Mouse (Mus musculus) activated CD4-positive, CD25-positive, alpha-beta regulatory T cell, adult 4 months (primary cell): ENCODE measurements around the gene Moap1. TPM values are rescaled to one million over a fixed set of nuclear protein-coding genes. Genes with fewer than 3 reads are reported as not detected.
A peak's percentile ranks its signal among the peaks of the same experiment; 100 is the strongest.

Experiments used
- ATAC-seq: one replicate; pipeline ENCODE4 v1.8.0; 2017
- polyA plus RNA-seq, 2 experiments: library from polyadenylated mRNA; unstranded; fragments of 100-300 nt; shearing (Covaris generic); gene quantifications; one replicate each; pipeline ENCODE4 v1.2.1; 2017

Moap1 gene
- polyA plus RNA-seq = 1 to 10 TPM; 6.5 to 8.3 TPM

DNA sequence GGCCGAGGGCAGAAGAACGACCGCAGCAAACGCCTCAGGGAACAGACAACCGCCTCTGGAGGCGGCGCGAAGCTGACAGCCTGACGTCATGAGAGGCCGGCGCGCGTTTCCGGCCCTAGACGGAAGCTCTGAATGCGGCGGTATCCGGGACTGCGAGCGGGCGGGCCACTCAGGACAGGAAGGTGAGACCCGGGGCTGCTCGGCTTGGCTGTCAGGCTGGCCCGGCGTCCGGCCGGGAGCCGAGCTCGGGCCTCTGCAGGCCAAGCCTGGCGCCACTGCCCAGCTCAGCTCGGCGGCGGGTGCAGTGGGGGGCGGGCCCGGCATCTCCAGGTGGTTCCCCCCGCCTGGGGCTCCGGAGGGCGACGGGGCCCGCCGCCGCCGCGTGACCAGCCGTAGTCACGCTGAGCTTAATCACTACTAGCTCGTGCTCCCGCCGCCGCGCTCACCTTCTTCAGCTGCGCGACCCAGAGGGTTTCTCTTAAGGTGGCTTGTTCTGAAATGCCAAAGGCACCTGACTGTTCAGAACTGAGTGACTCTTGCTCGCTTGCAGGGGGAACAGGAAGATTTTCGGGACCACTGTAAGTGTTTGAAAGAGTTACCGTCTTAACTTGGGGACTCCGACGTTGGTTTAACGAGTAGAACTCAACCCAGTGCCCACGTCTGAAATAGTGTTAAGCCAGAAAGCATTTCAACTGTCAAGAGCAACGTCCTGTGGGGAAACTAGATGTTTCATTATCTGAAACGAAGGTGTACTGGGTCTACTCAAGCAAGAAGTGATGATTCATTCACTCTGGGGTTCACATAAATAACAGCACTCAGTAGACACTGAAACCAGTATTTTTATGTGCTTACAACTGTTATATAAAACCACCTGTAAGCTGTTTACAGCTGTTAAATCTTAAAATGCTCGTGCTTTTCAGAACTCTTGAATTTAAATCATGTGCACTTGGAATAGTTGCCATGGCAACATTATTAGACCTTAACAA is at the start of gene Moap1, which contains the start of gene Tmem251:
Moap1 (minus strand) TSS at position 73 of the 986 bp plus-strand sequence.
Tmem251 (plus strand) TSS at position 174 of the 986 bp plus-strand sequence.
- peak; percentile 88 for ATAC-seq

DNA sequence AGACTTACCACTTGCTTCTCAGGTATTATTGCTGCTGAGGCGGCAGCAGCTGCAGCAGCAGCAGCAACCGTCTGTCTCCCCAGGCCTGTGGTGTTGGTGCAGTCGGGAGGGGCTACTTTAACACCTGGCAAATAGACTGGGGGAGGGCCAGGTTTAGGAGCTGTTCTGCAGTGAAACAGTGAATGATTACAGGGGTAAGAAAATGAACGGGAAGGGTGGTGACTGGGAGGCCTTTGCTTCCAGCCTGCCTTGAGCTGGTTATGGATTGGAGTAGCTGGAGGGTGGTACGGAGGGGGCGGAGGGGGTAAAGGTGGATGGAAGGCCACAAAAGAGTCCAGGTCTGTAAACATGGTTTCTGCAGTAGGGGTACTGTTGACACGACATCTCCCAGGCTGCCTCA is 44.5 kb upstream of the Moap1 start:
- no peak for ATAC-seq

DNA sequence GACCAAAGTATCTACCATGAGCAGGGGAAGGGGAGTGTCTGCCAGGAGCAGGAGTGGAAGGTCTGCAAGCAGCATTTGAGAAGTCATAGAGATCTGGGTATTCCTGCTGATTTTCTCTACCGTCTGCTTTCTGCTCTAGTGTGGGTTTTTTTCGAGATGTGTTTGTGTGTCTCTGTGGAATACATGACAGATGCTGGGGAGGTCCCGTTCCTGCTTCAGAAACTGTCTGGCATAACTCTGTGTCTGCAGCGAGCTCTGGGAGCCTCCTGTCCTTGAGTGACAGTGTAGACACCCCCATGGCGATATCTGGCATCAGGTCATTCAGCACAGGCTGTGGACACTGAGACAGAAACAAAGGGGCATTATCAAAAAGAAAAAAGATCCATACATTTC is 42.1 kb upstream of the Moap1 start:
- ATAC-seq = no peak

DNA sequence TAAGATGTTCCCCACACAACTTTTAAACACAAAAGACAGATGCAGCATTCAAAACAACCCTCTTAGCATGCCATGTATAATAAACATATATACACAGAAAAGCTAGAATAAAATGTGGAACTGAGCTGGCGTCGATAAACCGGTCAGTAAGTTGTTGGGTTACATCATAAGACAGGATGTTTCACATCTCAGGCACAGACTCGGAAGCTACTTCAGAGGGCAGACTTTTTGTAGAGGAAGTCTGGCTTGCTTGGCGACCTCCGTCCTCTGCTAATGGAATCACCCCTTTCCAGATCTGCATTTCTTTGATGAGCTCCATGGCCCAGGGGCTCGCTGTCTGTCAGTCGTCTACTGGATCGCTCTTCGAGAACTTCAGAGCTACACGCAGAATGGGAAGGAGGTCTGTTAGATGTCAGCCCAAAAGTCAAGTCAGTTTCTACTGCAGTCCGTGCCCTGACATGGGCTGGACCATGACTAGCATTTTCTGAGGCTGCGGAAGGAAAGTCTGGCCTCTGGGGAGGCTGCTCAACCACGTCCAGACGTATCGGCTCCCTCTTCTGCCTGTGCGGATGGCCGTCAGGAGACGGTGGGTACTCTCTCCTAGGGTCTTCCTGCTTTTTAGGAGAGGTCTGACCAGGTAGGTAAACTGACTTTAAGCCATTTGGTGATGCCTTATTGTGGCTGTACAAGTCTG is 41.6 kb upstream of the Moap1 start:
- no peak for ATAC-seq

DNA sequence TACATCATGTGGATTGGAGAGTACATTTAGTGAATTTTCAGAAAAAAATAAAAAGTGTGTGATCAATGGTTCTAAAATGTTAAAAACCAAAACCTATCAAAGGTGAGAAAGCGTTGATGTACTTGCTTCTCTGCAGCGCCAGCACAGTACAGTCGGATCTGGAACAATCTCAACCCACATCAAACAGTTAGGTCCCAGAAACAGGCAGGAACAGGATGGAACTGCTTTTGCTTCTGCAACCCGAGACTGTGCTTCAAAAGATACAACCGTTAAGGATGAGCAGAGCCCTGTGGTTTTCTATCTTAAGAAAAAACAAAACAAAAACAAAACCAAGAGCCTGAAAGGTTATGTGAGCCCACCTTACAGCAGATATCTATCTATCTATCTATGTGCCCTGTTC is 39.4 kb upstream of the Moap1 start:
- no peak for ATAC-seq

DNA sequence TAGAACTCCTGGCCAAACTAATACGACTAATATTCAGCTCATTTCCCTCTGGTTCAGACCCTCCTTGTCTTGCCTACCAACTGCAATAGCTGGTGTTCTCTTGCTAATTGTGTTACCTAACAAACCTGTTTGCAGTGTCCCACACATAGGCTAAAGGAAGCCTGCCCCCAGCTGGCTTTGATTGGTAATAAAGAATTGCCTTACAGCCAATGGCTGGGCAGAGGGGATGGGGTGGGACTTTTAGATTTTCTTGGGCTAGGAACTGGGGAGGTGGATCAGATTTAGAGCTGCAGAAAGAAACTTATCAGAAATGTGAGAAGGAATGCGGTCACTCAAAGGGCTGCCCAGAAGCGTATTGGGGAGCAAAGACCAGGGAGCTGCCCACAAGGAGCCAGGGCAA is 36.0 kb upstream of the Moap1 start:
- ATAC-seq = no peak

DNA sequence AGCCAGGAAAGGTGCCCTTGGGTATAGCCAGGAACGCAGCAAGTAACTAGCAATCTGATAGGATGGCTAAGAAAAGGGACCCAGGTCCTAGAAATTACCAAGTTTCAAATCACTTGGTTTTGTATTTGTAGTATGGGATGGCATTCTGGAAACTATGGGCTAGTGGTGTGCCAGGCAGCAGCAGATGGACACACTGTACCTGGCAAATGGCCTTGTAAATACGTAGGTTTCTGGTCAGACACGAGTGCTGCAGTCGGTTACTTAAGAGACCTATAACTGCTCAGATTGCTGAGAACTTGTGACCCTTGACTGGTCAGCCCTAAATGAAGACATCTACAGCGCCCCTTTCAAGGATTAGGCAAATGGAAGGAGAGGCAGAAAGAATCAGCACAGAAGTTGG is 34.7 kb upstream of the Moap1 start:
- ATAC-seq = no peak

DNA sequence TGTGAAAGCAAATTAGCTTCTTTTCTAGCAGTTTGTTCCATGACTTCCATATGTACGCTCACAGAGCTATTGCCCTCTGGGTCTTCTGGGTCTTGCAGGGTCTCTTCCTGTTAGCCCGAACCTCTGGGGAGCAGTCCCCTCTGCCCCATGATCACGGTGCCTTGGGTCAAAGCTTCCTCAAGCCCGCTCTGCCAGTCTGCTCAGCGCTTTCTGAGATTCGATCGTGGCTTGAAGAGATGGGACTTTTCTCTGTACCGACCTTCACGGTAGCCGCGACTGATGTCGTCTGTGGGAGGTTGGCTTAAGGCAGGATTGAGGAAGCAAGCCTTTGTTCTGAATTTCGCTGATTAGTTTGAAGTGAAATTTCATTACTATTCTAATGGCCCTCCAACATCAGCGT is 32.6 kb upstream of the Moap1 start:
- ATAC-seq = no peak

DNA sequence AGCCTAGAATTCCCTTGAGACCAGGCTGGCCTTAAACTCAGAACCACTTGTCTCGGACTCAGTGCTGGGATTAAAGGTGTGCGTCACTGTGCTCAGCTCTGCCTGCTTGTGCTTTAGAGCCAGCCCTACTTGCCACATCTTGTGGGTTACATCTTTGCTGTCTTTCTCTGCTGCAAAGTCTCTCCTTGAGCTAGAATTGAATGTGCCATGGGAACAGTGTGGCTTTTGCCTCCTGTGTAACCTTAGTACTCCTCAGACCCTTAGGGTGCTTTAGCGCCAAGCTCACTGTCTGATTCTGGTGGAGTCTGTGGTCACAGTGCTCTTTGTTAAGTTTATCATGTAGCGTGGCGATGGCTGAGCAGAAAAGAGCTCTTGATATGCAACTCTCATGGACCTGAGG is 29.2 kb upstream of the Moap1 start:
- ATAC-seq = no peak

DNA sequence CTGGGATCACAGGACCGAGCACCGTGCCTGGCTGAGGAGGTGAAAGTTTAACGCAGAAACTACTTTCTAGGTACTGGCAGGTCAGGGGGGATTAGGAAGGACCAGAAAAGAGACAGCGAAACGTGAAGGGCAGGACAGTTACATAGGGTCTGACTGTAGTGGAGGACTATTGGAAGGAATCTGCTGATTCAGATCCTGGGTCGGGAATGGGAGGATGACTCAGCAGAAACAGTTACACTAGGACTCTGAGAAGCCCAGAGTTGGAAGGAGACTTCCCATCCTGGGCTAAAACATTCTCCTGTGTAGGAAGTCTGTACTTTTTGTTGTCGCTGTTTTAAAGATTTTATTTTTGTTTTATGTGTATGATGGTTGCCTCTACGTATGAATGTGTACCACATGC is 28.1 kb upstream of the Moap1 start:
- no peak for ATAC-seq

DNA sequence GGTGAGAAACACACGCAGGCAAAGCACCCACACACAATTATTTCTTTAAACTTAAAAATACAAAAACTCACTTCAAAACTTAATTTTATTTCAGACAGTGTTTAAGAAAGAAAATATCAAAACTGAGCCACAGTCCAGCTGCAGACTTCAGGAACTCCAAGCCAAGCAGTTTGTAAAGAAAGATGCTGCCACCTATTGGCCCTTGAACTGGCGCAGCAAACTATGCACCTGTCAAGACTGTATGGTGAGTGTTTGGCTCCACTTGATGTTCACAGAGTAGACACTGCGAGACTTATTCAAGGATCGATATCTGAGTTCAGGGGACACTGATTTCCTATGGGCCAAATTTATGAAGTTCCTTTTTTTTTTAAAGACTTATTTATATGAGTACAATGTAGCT is 25.5 kb upstream of the Moap1 start:
- no peak for ATAC-seq

DNA sequence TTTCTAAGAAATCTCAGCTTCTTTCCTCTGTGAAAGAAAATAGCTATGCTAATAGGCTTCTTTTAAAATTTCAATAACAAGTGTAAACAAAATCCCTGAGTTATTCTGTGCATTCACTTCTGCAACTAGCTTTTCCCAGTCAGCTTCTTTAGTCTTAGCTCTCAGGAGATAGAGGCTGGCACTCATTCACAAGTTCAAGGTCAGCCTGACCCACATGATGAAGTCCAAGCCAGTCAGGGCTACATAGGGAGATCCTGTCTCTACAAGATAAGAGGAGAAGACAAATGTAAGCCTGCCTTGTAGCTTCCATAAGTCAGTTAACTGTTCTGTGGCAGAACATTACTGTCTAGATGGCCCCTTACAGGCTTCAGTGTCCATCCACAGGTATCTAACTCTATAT is 20.2 kb upstream of the Moap1 start:
- no peak for ATAC-seq

DNA sequence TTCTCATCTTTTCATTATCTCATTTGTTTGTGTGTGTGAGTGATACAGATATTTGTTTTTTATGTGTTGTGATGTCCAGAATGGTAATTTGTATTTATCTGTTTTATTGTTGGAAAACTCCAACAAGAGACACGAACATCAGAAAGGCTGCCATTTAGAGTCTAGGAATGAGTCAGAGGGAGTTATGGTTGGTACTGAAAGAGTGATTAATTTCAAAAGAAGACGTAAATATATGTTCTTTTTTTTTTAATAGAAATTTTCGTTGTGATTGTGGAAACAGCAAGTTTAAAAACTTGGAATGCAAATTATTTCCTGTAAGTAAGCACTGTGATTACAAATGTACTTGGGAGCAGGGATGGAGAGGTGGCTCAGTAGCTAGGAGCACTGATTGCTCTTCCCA is 18.2 kb upstream of the Moap1 start:
- ATAC-seq = no peak

DNA sequence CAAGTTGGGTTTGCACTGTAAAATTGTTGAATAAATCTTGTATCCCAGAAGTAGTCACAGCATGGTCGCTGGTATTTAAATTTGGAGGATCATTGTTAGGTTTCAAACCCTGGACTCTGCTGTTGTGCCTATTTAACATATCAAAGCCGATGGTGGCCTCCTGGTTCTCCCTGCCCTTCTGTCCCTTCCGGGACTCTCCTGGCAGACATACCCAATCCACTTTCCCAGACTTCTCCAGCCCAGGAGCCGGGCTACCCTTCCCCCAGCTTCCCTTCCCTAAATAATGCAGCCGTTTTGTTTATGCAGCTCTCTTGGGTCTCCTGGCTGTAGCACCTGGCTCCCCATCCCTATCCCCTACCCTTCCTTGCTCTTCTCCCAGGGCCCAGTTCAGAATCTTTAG is 15.5 kb upstream of the Moap1 start:
- no peak for ATAC-seq

DNA sequence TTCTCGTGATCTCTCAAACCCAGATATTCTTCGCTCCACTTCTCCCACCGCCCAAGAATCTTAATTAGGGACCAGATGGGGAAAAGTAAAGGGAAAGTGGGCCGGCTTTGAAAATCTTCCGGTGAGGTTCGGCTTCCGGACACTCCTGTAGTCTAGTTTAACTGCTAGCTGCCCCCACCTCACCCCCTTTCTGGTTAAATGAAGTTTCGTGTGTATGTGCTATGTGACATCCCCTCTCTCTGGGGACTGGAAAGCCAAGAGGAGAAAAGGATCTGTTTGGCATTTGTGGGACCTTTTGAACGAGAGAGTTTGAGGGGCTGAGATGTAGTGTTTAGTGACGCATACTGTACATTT is 14.9 kb upstream of the Moap1 start, which contains the start of gene Gm20604:
Gm20604 (minus strand) TSS at position 270 of the 354 bp plus-strand sequence.
- ATAC-seq = no peak

DNA sequence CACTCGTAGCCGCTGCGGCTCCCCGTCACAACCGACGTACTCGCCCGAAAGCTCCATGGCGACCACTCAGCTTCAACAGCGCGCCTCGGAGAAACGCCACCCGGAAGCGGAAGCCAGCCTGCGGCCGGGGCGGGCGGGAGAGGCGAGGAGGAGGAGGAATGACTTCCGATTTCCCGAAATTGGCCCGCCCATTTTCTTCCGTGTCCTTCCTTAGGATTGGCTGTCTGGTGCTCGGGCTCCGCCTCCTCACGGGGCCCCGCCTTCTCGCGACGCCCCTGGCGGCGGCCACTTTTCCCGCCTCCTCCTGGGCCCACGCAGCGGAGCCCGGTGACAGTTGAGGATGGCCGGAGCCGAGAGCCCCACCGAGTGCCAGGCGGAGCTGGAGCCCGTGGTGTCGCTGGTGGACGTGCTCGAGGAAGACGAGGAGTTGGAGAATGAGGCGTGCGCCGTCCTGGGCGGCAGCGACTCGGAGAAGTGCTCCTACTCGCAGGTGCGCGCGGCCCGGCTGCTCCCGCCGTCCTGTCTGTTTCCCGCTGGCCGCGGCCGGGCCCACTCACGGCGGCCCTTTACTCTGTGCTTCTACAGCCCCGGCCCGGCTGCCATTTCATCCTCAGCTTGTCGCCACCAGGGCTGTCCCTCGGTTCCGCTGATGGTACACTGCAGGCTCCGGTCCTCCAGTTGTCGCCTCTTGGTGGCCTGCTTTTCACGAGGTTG is 14.4 kb upstream of the Moap1 start, which contains the start of the genes Gm28051, Gon7 and Ubr7:
Gm28051 (minus strand) TSS at position 77 of the 714 bp plus-strand sequence.
Gon7 (minus strand) TSS at position 115 of the 714 bp plus-strand sequence.
Ubr7 (plus strand) TSS at position 279 of the 714 bp plus-strand sequence.
- peak; percentile 91 for ATAC-seq

DNA sequence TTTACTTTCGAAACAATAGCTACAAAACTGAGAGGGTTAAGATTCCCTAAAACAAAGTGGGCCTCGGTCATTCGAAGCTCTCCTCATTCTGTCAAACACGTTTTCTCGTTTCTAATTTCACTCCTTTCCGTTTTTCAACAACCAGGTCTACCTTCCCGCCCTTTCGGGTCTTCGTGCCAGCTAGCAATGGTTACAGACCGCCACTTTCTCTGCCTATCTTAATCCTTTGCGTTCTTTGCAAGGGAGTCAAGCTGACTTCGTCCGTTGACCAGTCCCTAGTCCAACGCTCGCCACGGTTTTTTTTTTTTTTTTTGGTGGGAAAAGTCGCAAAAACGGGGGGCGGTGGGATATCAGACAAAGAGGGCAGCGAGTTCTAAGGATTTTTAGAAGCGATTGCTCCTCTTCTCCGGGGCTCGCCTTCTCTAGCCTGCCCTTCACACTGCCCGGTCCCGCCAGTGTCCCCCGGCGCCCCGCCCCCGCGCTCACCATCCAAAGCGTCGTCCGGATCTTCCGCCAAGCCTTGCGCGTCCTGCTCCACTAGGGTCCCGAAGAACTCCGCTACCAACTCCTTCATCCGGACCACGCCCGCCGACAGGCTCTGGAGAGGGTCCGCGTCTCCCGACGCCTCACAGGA is 13.7 kb upstream of the Moap1 start:
- no peak for ATAC-seq

DNA sequence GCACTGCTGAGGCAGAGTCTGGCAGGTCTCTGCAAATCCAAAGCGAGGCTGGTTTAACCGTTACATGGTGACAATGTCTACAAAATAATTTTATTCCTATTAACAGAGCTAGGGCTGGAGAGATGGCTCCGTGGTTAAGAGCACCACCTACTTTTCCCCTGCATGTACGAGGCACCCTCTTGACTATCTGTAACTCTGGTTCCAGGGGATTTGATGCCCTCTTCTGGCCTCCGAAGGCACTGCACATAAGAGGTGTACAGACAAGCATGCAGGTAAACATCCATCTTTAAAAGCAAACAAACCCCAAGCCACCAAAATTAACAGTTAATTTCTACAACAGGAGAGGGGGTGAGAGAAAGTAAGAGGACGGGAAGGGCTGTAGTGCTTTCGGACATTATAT is 12.8 kb upstream of the Moap1 start:
- ATAC-seq = no peak

DNA sequence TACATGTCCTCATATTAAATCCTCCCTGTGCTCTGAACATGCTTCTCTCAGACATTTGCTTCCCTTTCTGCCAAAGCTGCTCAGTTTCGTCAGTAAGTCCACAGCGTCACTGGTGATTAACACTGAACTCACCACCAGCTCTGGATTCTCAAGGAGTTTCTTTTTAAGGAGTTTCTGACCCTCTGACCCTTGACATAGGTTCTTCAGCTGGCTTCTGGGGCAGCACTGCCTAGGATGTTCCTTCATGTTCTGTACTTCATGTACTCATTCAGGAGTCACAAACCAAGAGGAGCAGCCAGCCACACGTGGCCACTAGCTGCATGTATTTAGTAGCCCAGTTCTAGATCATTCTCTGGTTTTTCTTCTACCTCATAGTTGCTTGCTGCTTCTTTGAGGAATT is 4.8 kb upstream of the Moap1 start:
- no peak for ATAC-seq

DNA sequence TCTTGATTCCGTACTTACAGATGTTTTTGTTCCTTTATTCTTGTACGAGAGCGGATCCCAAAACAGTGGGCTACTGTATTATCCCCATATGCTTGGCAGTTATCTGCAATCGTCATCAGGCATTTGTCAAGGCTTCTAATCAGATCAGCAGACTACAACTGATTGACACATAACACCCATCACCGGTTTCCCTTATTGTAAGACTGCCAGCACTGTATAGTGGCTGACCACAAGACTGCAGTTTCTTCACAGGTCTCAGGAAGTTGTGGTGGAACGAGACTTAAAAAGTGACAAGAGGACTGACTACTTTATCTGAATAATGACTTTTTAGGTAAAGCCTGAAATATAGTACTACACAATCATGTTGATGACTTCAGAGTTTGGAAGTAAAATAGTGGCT is 1.4 kb upstream of the Moap1 start:
- peak; percentile 81 for ATAC-seq

DNA sequence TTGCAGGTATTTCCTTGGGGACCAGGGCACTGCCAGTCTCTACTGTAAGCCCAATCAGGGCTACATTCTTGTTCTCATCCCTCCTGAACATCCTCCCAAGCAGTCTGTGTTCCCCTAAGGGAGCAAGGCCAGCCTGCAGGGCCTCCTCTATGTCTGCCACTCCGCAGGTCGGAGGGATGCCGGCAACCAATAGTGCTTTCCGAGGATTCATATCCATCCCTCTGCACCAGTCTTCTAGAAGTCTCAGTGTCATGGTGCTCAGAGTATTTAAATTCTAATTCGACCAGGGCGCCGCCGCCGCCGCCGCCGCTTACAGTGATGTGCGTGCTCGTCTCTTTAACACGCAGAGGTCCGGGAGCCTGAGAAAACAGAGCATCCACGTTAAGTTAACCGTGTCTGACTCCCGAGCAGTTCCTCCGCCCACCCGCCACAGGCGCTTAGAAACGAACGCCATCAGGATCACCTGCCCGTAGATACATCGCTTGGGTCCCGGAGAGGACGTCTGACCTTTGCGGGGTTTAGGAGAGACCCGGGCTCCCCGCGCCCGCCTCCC is 349 bp downstream of the Moap1 start:
- ATAC-seq = peak; percentile 15

DNA sequence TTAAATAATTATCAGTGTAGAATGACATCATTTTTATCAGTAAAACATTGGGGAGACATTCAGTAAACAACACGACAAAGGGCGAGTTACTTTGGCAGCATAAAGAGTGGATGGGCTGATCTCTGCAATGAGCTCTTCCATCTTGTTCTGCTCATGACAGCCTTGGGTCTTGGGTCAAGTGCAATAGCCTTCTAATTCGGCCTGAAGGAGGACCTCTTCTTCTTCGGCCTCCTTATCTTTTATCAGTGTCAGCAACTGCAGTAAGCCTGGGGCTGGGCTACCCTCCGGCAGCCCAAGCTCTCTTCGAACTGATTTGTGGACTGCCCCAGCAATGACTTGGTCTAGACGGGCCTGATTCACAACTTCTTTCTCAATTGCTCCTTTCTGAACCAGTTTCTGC is 1.4 kb downstream of the Moap1 start:
- ATAC-seq = no peak
